Mouse (Mus musculus): ENCODE data around the gene Galnt16.

GRCm38 (mm10) chr12:80504718-80505117 is 13.4 kb upstream of the Galnt16 start:
- no peak for TF ChIP-seq POLR2A (IDR thresholded peaks at IDR 0.05; ENCODE audit: insufficient read depth, low read depth, low read length)
- TF ChIP-seq CTCF (IDR thresholded peaks at IDR 0.05; ENCODE audit: insufficient read depth, low read depth, low read length) = no peak
